Comparison of ENCODE assay signal across 11 mouse cellular contexts in genomic region chr15:96592976-96593375, GRCm38 (mm10). TPM values are rescaled to one million over a fixed set of nuclear protein-coding genes. Genes with fewer than 3 reads are reported as not detected.
DNase-seq lines count a peak whose midpoint lies in the region; ATAC-seq and TF ChIP-seq lines count a peak whose summit lies in the region.
"Had no signal": no experiment of that assay in that cellular context is flagged by ENCODE, and none has a peak within 500 bp of the region (broad histone marks: within the 10 kb centered on the region; RNA-seq: fewer than 3 reads in every experiment).

No protein-coding gene starts in this region.

- no peak overlapping the region for H3K4me2 ChIP-seq in hindbrain, embryonic 13.5 days
- no peak overlapping the region for H3K4me2 ChIP-seq in hindbrain, postnatal 0 days (ENCODE audit: low read depth, low read length)
- H3K4me2 ChIP-seq in midbrain, embryonic 16.5 days (ENCODE audit: low read length): no peak overlapping the region
- H3K4me2 ChIP-seq in midbrain, embryonic 11.5 days: no peak overlapping the region

- H3K4me3 ChIP-seq in hindbrain, embryonic 13.5 days: no peak overlapping the region
- no peak overlapping the region for H3K4me3 ChIP-seq in hindbrain, postnatal 0 days (ENCODE audit: low read length)
- H3K4me3 ChIP-seq in midbrain, embryonic 16.5 days (ENCODE audit: low read depth, low read length): no peak overlapping the region
- no peak overlapping the region for H3K4me3 ChIP-seq in midbrain, embryonic 11.5 days (ENCODE audit: low read depth, low read length)
- H3K4me3 ChIP-seq: left cerebral cortex, adult 2 months had no signal

- DNase-seq in hindbrain, postnatal 0 days (ENCODE audit: low spot score): no peak
- DNase-seq in midbrain, embryonic 11.5 days (ENCODE audit: low spot score, missing footprints): no peak
- peak; percentile 37 for DNase-seq in splenic B cell, adult 2 months (ENCODE audit: low read depth, low spot score)
- no peak for DNase-seq in layer of hippocampus, postnatal 14 days (ENCODE audit: low spot score in 2 of 2)
- DNase-seq in cerebellum, postnatal 4 days (ENCODE audit: low spot score in 2 of 2): no peak
- DNase-seq: cerebellum, postnatal 36 days; kidney, adult 2 months had no signal

- H3K27me3 ChIP-seq in hindbrain, embryonic 13.5 days: no peaks in the 10 kb centered on the region
- no peaks in the 10 kb centered on the region for H3K27me3 ChIP-seq in hindbrain, postnatal 0 days (ENCODE audit: insufficient read depth, low read length)
- H3K27me3 ChIP-seq in midbrain, embryonic 16.5 days (ENCODE audit: control insufficient read depth, insufficient read depth, low read depth, low read length): no peaks in the 10 kb centered on the region
- no peaks in the 10 kb centered on the region for H3K27me3 ChIP-seq in midbrain, embryonic 11.5 days (ENCODE audit: control insufficient read depth, insufficient read depth, low read length)
- no peaks in the 10 kb centered on the region for H3K27me3 ChIP-seq in splenic B cell, adult 2 months (ENCODE audit: control insufficient read depth, insufficient read depth, low read length, poor library complexity, severe bottlenecking)

- H3K36me3 ChIP-seq in hindbrain, embryonic 13.5 days: peaks cover 47% of the 10 kb centered on the region
- peaks cover 11% of the 10 kb centered on the region; the same call in 1 of the 2 replicates for H3K36me3 ChIP-seq in hindbrain, postnatal 0 days (ENCODE audit: insufficient read depth, low read length)
- peaks cover under 1% of the 10 kb centered on the region for H3K36me3 ChIP-seq in midbrain, embryonic 16.5 days (ENCODE audit: control insufficient read depth, insufficient read depth, low read length)
- H3K36me3 ChIP-seq in midbrain, embryonic 11.5 days (ENCODE audit: control insufficient read depth, insufficient read depth, low read length): peaks cover 18% of the 10 kb centered on the region
- peaks cover 20% of the 10 kb centered on the region for H3K36me3 ChIP-seq in splenic B cell, adult 2 months (ENCODE audit: control insufficient read depth, insufficient read depth, low read length, poor library complexity, severe bottlenecking)

- H3K4me1 ChIP-seq in hindbrain, embryonic 13.5 days (replicated peaks): peaks cover 31% of the 10 kb centered on the region
- H3K4me1 ChIP-seq in hindbrain, postnatal 0 days (ENCODE audit: insufficient read depth, low read length): no peaks in the 10 kb centered on the region
- H3K4me1 ChIP-seq in midbrain, embryonic 16.5 days (ENCODE audit: control insufficient read depth, insufficient read depth, low read length): peaks cover 18% of the 10 kb centered on the region
- peaks cover 7% of the 10 kb centered on the region; the same call in 1 of the 2 replicates for H3K4me1 ChIP-seq in midbrain, embryonic 11.5 days (ENCODE audit: control insufficient read depth, insufficient read depth, low read length)

- no peaks in the 10 kb centered on the region for H3K9me3 ChIP-seq in hindbrain, embryonic 13.5 days
- H3K9me3 ChIP-seq in hindbrain, postnatal 0 days (ENCODE audit: low read length): no peaks in the 10 kb centered on the region
- no peaks in the 10 kb centered on the region for H3K9me3 ChIP-seq in midbrain, embryonic 16.5 days (replicated peaks; ENCODE audit: control insufficient read depth, low read length, poor library complexity, severe bottlenecking)
- H3K9me3 ChIP-seq in midbrain, embryonic 11.5 days (ENCODE audit: control insufficient read depth, low read length): no peaks in the 10 kb centered on the region

- TF ChIP-seq CTCF in hindbrain, postnatal 0 days (IDR thresholded peaks at IDR 0.05; ENCODE audit: low read depth): no peak

- peak overlapping the region; percentile 67 for H3K27ac ChIP-seq in hindbrain, embryonic 13.5 days
- no peak overlapping the region for H3K27ac ChIP-seq in hindbrain, postnatal 0 days
- H3K27ac ChIP-seq in midbrain, embryonic 16.5 days (ENCODE audit: low read length): 0 out of 2 replicates have a peak overlapping the region, but pooled peaks have one; percentile 6
- no peak overlapping the region for H3K27ac ChIP-seq in midbrain, embryonic 11.5 days (ENCODE audit: low read depth, low read length)
- H3K27ac ChIP-seq: left cerebral cortex, adult 2 months had no signal

- no peak for ATAC-seq in hindbrain, embryonic 13.5 days (ENCODE audit: low FRiP score)
- no peak for ATAC-seq in hindbrain, postnatal 0 days
- no peak for ATAC-seq in midbrain, embryonic 16.5 days
- ATAC-seq in midbrain, embryonic 11.5 days (ENCODE audit: low FRiP score): no peak
- ATAC-seq in granulocyte monocyte progenitor cell, adult 5-6 weeks (replicated peaks; ENCODE audit: poor library complexity, severe bottlenecking): peak; percentile 79

- 74% methylated on average over 13 of the region's 13 CpGs for WGBS in hindbrain, embryonic 13.5 days
- 68% methylated on average over 13 of the region's 13 CpGs for WGBS in hindbrain, postnatal 0 days
- WGBS in midbrain, embryonic 16.5 days: 69% methylated on average over 13 of the region's 13 CpGs
- WGBS in midbrain, embryonic 11.5 days: 88% methylated on average over 13 of the region's 13 CpGs

- H3K9ac ChIP-seq in hindbrain, embryonic 13.5 days: no peak overlapping the region
- no peak overlapping the region for H3K9ac ChIP-seq in hindbrain, postnatal 0 days (replicated peaks; ENCODE audit: low read length)
- no peak overlapping the region for H3K9ac ChIP-seq in midbrain, embryonic 16.5 days (ENCODE audit: low read depth, low read length)
- H3K9ac ChIP-seq in midbrain, embryonic 11.5 days (ENCODE audit: low read length): no peak overlapping the region

RNA-seq across cellular contexts. Expression of gene Slc38a1, which starts 49.7 kb away (rescaled TPM):
- 154 and 158 TPM in 2 replicates for polyA plus RNA-seq in hindbrain, embryonic 13.5 days (2015; fragmentation: Nextera tagmentation; extraction: Ambion mirVana)
- total RNA-seq in hindbrain, postnatal 0 days (2014; rRNA removed): 82.6 and 89.1 TPM in 2 replicates
- polyA plus RNA-seq in hindbrain, postnatal 0 days (2015; fragmentation: Nextera tagmentation; extraction: Ambion mirVana): 109 and 115 TPM in 2 replicates
- 120 and 142 TPM in 2 replicates for polyA plus RNA-seq in midbrain, embryonic 16.5 days (2015; fragmentation: Nextera tagmentation; extraction: Ambion mirVana)
- 109 TPM in 2 replicates for polyA plus RNA-seq in midbrain, embryonic 11.5 days (2014; fragmentation: Nextera tagmentation; extraction: Ambion mirVana)
- 93.0 and 110 TPM in 2 replicates for total RNA-seq in granulocyte monocyte progenitor cell, adult 5-6 weeks (2014; fragmentation: Nextera tagmentation)
- 63.9 and 67.5 TPM in 2 replicates for total RNA-seq in granulocyte monocyte progenitor cell, adult 5-6 weeks (2017)
- 10 to 100 TPM; 78.7 to 80.0 TPM for total RNA-seq in layer of hippocampus, postnatal 14 days (2021)

Comparison
In these comparisons a context has a peak if more than half of its experiments do, and no peak if none do; other contexts are left out.
1. H3K27ac ChIP-seq: peak in hindbrain, embryonic 13.5 days (single experiment) and midbrain, embryonic 16.5 days (single experiment); none in hindbrain, postnatal 0 days (single experiment) and midbrain, embryonic 11.5 days (single experiment).